Mouse (Mus musculus) neutrophil, adult 5-6 weeks (primary cell): ENCODE results near the gene Mecom. TPM values are rescaled to one million over a fixed set of nuclear protein-coding genes. Genes with fewer than 3 reads are reported as not detected.

Experiments
- ATAC-seq: fragments of 151-379, 151-347 bp; 2 replicates; pipeline ENCODE4 v1.8.0; 2017; ENCODE audit warnings: mild to moderate bottlenecking, moderate TSS enrichment; ENCODE audit not compliant: insufficient number of reproducible peaks, poor library complexity, low FRiP score, severe bottlenecking; ENCODE audit errors: extremely low read depth
- total RNA-seq: library from RNA; stranded (forward); fragments of 200-1000 nt; gene quantifications from 2 replicates; pipeline ENCODE4 v1.2.3, GENCODE M21; 2017

The Mecom gene
- total RNA-seq, 1 experiment from 2014 or later, result not detected

- no peak for ATAC-seq
These were observed 44.0 kb downstream of the Mecom start for GRCm38 (mm10) chr3:30503821-30504220.

GRCm38 (mm10) chr3:30498202-30498828, 49.5 kb downstream of the Mecom start:
- no peak for ATAC-seq

GRCm38 (mm10) chr3:30494371-30494770, 53.4 kb downstream of the Mecom start:
- no peak for ATAC-seq

GRCm38 (mm10) chr3:30488808-30489207, 59.0 kb downstream of the Mecom start:
- no peak for ATAC-seq

GRCm38 (mm10) chr3:30486422-30486821, 61.4 kb downstream of the Mecom start:
- ATAC-seq, result no peak

GRCm38 (mm10) chr3:30483006-30483684, 64.7 kb downstream of the Mecom start:
- no peak for ATAC-seq

GRCm38 (mm10) chr3:30481682-30482081, 66.1 kb downstream of the Mecom start:
- no peak for ATAC-seq

- no peak for ATAC-seq
These were observed 67.3 kb downstream of the Mecom start for GRCm38 (mm10) chr3:30480551-30480950.

GRCm38 (mm10) chr3:30478252-30478651, 69.6 kb downstream of the Mecom start:
- no peak for ATAC-seq

GRCm38 (mm10) chr3:30477008-30477407, 70.8 kb downstream of the Mecom start:
- no peak for ATAC-seq

- no peak for ATAC-seq
These were observed 72.2 kb downstream of the Mecom start for GRCm38 (mm10) chr3:30475591-30475990.

- no peak for ATAC-seq
These were observed 79.6 kb downstream of the Mecom start for GRCm38 (mm10) chr3:30468068-30468835.

- no peak for ATAC-seq
These were observed 81.7 kb downstream of the Mecom start for GRCm38 (mm10) chr3:30466031-30466650.

- ATAC-seq, result no peak
These were observed 83.3 kb downstream of the Mecom start for GRCm38 (mm10) chr3:30464497-30464896.

- no peak for ATAC-seq
These were observed 86.0 kb downstream of the Mecom start for GRCm38 (mm10) chr3:30461831-30462230.

GRCm38 (mm10) chr3:30460890-30461578, 86.8 kb downstream of the Mecom start:
- no peak for ATAC-seq

- no peak for ATAC-seq
These were observed 88.2 kb downstream of the Mecom start for GRCm38 (mm10) chr3:30459626-30460025.

GRCm38 (mm10) chr3:30457975-30458678, 89.7 kb downstream of the Mecom start:
- ATAC-seq, result no peak
